Mouse (Mus musculus) stomach, embryonic 16.5 days (tissue): ENCODE measurements around the gene Srrd. TPM values are rescaled to one million over a fixed set of nuclear protein-coding genes. Genes with fewer than 3 reads are reported as not detected.

Source experiments
- ATAC-seq: fragments of 200-750 bp; cut with Nextera tagmentation; 2 replicates; pipeline ENCODE4 v1.8.0; 2017; ENCODE audit warnings: moderate number of reproducible peaks, moderate TSS enrichment; ENCODE audit not compliant: insufficient read depth, low FRiP score
- H3K27ac ChIP-seq: fragments of 300-500 bp; sonication (generic); 2 replicates; pipeline ENCODE4 v1.5.1; 2014; ENCODE audit warnings: low read length
- H3K27me3 ChIP-seq: fragments of 300-500 bp; sonication (generic); 2 replicates; pipeline ENCODE4 v1.6.1; 2014; ENCODE audit warnings: low read length, control low read depth, mixed read lengths; ENCODE audit not compliant: control insufficient read depth, insufficient read depth
- H3K36me3 ChIP-seq: fragments of 300-500 bp; sonication (generic); 2 replicates; pipeline ENCODE4 v1.6.1; 2014; ENCODE audit warnings: low read length; ENCODE audit not compliant: control insufficient read depth, insufficient read depth
- H3K4me1 ChIP-seq: fragments of 300-500 bp; sonication (generic); 2 replicates; pipeline ENCODE4 v1.6.1; 2014; ENCODE audit warnings: low read length, control low read depth, mixed read lengths; ENCODE audit not compliant: control insufficient read depth, insufficient read depth
- H3K4me2 ChIP-seq: fragments of 300-500 bp; sonication (generic); 2 replicates; pipeline ENCODE4 v1.6.1; 2014; ENCODE audit warnings: low read depth, low read length, mixed read lengths
- H3K4me3 ChIP-seq: fragments of 300-500 bp; sonication (generic); replicated peaks from 2 replicates; pipeline ENCODE4 v1.5.1; 2014; ENCODE audit warnings: mild to moderate bottlenecking, low read length
- H3K9ac ChIP-seq: fragments of 300-500 bp; sonication (generic); 2 replicates; pipeline ENCODE4 v1.6.1; 2014; ENCODE audit warnings: low read length
- H3K9me3 ChIP-seq: fragments of 300-500 bp; sonication (generic); replicated peaks from 2 replicates; pipeline ENCODE4 v1.6.1; 2016; ENCODE audit warnings: low read length, control low read depth; ENCODE audit not compliant: control insufficient read depth
- WGBS: fragments of 180-500 bp; shearing (Covaris S2); extraction: QIAGEN DNeasy Blood & Tissue Kit; methylation state at CpG from one replicate; pipeline ENCODE4 v1.1.7; 2014; 5-methylcytosine and 5-hydroxymethylcytosine counted together
- polyA plus RNA-seq: library from polyadenylated mRNA; unstranded; fragments of >200 nt; fragmentation: Nextera tagmentation; extraction: Ambion mirVana; gene quantifications from 2 replicates; pipeline ENCODE4 v1.2.1, GENCODE M21; 2015

Srrd gene
- polyA plus RNA-seq, 1 experiment from 2014 or later: 30.2 TPM

GRCm38 (mm10) chr5:112381154-112381553 is 38.3 kb upstream of the Srrd start:
- Histone ChIP-seq H3K27me3 (no peaks in the 10 kb centered on the region), H3K27ac (no peak overlapping the region), H3K4me3 (no peak overlapping the region), H3K36me3 (no peaks in the 10 kb centered on the region), H3K4me2 (no peak overlapping the region), H3K9ac (no peak overlapping the region), H3K9me3 (no peaks in the 10 kb centered on the region), H3K4me1 (peaks cover 10% of the 10 kb centered on the region; the same call in 1 of the 2 replicates)
- WGBS: 76% methylated on average over 11 of the region's 11 CpGs
- ATAC-seq: no peak

GRCm38 (mm10) chr5:112378716-112379115 is 35.9 kb upstream of the Srrd start:
- H3K36me3 ChIP-seq: no peaks in the 10 kb centered on the region
- no peak overlapping the region for H3K4me2 ChIP-seq
- no peak overlapping the region for H3K4me3 ChIP-seq
- H3K27me3 ChIP-seq: no peaks in the 10 kb centered on the region
- no peak overlapping the region for H3K9ac ChIP-seq
- H3K9me3 ChIP-seq: no peaks in the 10 kb centered on the region
- peaks cover 10% of the 10 kb centered on the region; the same call in 1 of the 2 replicates for H3K4me1 ChIP-seq
- WGBS: 78% methylated on average over 6 of the region's 6 CpGs
- no peak for ATAC-seq
- no peak overlapping the region for H3K27ac ChIP-seq

GRCm38 (mm10) chr5:112377380-112377779 is 34.5 kb upstream of the Srrd start:
- no peaks in the 10 kb centered on the region for H3K9me3 ChIP-seq
- no peak overlapping the region for H3K4me3 ChIP-seq
- no peak for ATAC-seq
- H3K36me3 ChIP-seq: no peaks in the 10 kb centered on the region
- no peak overlapping the region for H3K9ac ChIP-seq
- H3K27me3 ChIP-seq: no peaks in the 10 kb centered on the region
- H3K4me1 ChIP-seq: peaks cover 3% of the 10 kb centered on the region; the same call in 1 of the 2 replicates
- no peak overlapping the region for H3K27ac ChIP-seq
- WGBS: 86% methylated on average over 1 of the region's 1 CpGs
- H3K4me2 ChIP-seq: no peak overlapping the region

- Histone ChIP-seq H3K36me3 (no peaks in the 10 kb centered on the region), H3K4me2 (no peak overlapping the region), H3K27me3 (no peaks in the 10 kb centered on the region), H3K4me3 (no peak overlapping the region), H3K27ac (no peak overlapping the region), H3K4me1 (no peaks in the 10 kb centered on the region), H3K9me3 (no peaks in the 10 kb centered on the region), H3K9ac (no peak overlapping the region)
- WGBS: 87% methylated on average over 4 of the region's 4 CpGs
- ATAC-seq: no peak
Measured at GRCm38 (mm10) chr5:112376111-112376510, 33.3 kb upstream of the Srrd start.

GRCm38 (mm10) chr5:112371933-112372332 is 29.1 kb upstream of the Srrd start:
- no peak overlapping the region for H3K9ac ChIP-seq
- no peaks in the 10 kb centered on the region for H3K4me1 ChIP-seq
- no peaks in the 10 kb centered on the region for H3K9me3 ChIP-seq
- H3K4me2 ChIP-seq: no peak overlapping the region
- H3K27me3 ChIP-seq: no peaks in the 10 kb centered on the region
- no peak overlapping the region for H3K27ac ChIP-seq
- WGBS: 88% methylated on average over 7 of the region's 7 CpGs
- ATAC-seq: no peak
- H3K36me3 ChIP-seq: peaks cover 8% of the 10 kb centered on the region; the same call in 1 of the 2 replicates
- no peak overlapping the region for H3K4me3 ChIP-seq

- Histone ChIP-seq H3K36me3 (peaks cover 8% of the 10 kb centered on the region; the same call in 1 of the 2 replicates), H3K27me3 (no peaks in the 10 kb centered on the region)
Measured at GRCm38 (mm10) chr5:112370236-112370813, 27.5 kb upstream of the Srrd start.

GRCm38 (mm10) chr5:112369326-112369725 is 26.5 kb upstream of the Srrd start:
- H3K27ac ChIP-seq: no peak overlapping the region
- no peak overlapping the region for H3K9ac ChIP-seq
- 89% methylated on average over 13 of the region's 13 CpGs for WGBS
- H3K9me3 ChIP-seq: no peaks in the 10 kb centered on the region
- no peaks in the 10 kb centered on the region for H3K4me1 ChIP-seq
- H3K36me3 ChIP-seq: peaks cover 8% of the 10 kb centered on the region; the same call in 1 of the 2 replicates
- H3K4me3 ChIP-seq: no peak overlapping the region
- ATAC-seq: no peak
- no peak overlapping the region for H3K4me2 ChIP-seq
- H3K27me3 ChIP-seq: no peaks in the 10 kb centered on the region

More at GRCm38 (mm10) chr5:112370236-112370813, 27.5 kb upstream of the Srrd start:
- Histone ChIP-seq H3K9ac (no peak overlapping the region), H3K4me3 (no peak overlapping the region), H3K4me2 (no peak overlapping the region), H3K9me3 (no peaks in the 10 kb centered on the region), H3K4me1 (no peaks in the 10 kb centered on the region), H3K27ac (no peak overlapping the region)
- ATAC-seq: no peak
- 91% methylated on average over 12 of the region's 12 CpGs for WGBS

- peaks cover 8% of the 10 kb centered on the region; the same call in 1 of the 2 replicates for H3K36me3 ChIP-seq
- no peaks in the 10 kb centered on the region for H3K9me3 ChIP-seq
- no peak overlapping the region for H3K4me2 ChIP-seq
- ATAC-seq: no peak
- H3K4me1 ChIP-seq: no peaks in the 10 kb centered on the region
- H3K9ac ChIP-seq: no peak overlapping the region
- no peaks in the 10 kb centered on the region for H3K27me3 ChIP-seq
- no peak overlapping the region for H3K4me3 ChIP-seq
- WGBS: 94% methylated on average over 10 of the region's 10 CpGs
- H3K27ac ChIP-seq: no peak overlapping the region
Measured at GRCm38 (mm10) chr5:112368666-112369065, 25.8 kb upstream of the Srrd start.

GRCm38 (mm10) chr5:112367929-112368328 is 25.1 kb upstream of the Srrd start:
- ATAC-seq: no peak
- peaks cover 8% of the 10 kb centered on the region; the same call in 1 of the 2 replicates for H3K36me3 ChIP-seq

More at GRCm38 (mm10) chr5:112367929-112368328, 25.1 kb upstream of the Srrd start:
- Histone ChIP-seq H3K4me2 (no peak overlapping the region), H3K4me1 (no peaks in the 10 kb centered on the region), H3K4me3 (no peak overlapping the region), H3K9ac (no peak overlapping the region), H3K27ac (no peak overlapping the region), H3K27me3 (no peaks in the 10 kb centered on the region), H3K9me3 (no peaks in the 10 kb centered on the region)
- 90% methylated on average over 12 of the region's 12 CpGs for WGBS
